In the genomic region with DNA sequence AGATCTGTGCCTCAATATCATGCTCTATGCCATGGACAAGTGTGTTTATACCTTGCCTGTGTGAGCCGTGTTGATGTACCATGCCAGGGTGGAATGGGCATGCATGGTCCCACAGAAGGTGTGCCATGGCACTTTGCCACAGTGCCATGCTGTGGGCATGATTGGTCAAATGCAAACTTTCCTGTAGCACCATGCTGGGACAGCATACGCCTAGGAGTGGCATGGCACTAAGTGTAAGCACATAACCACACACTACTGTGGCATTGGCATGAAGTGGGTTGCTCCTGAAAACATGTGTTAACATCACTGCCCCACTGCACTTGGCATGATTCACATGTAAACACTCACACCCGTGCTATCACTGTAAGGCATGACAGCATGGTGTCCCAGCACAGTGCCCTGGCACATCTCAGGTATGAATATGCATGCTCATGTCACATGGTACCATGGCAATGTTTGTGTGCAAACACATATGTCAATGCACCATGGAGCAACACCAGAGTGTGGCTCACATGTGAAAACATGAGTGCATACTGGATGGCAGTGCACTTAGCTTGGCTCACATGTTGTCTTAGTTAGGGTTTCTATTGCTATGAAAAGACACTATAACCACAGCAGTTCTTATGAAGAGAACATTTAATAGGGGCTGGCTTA, we compare ENCODE assay signal across 15 mouse cellular contexts. TPM values are rescaled to one million over a fixed set of nuclear protein-coding genes. Genes with fewer than 3 reads are reported as not detected.
DNase-seq lines count a peak whose midpoint lies in the region; ATAC-seq lines count a peak whose summit lies in the region.
"Had no signal": no experiment of that assay in that cellular context is flagged by ENCODE, and none has a peak within 500 bp of the region (broad histone marks: within the 10 kb centered on the region; RNA-seq: fewer than 3 reads in every experiment).

No protein-coding gene starts in this region.

- no peak for DNase-seq in forebrain, embryonic 11.5 days (ENCODE audit: low spot score)
- DNase-seq in forebrain, embryonic 10.5 days (ENCODE audit: extremely low spot score, low spot score), result no peak
- DNase-seq in limb, embryonic 10.5 days (ENCODE audit: low spot score), result no peak
- peak; percentile 17 to 26 for DNase-seq in cerebellum, adult 18-20 months
- no peak for DNase-seq in right cerebral cortex, postnatal 25 days
- DNase-seq: B cell, adult 2 months; gastrocnemius, postnatal 10 days; kidney, adult 18-20 months; kidney, postnatal 14 days; lung, adult 2 months; lung, postnatal 4 days had no signal

- WGBS in forebrain, embryonic 11.5 days, result 90% methylated on average over 3 of the region's 3 CpGs
- 92% methylated on average over 3 of the region's 3 CpGs for WGBS in forebrain, embryonic 10.5 days
- WGBS in limb, embryonic 15.5 days, result 85% methylated on average over 3 of the region's 3 CpGs
- 93% methylated on average over 3 of the region's 3 CpGs for WGBS in limb, embryonic 10.5 days
- WGBS in forebrain, embryonic 16.5 days, result 73% methylated on average over 3 of the region's 3 CpGs

- H3K4me3 ChIP-seq in forebrain, embryonic 11.5 days (ENCODE audit: low read depth, low read length), result no peak overlapping the region
- H3K4me3 ChIP-seq in forebrain, embryonic 10.5 days, result no peak overlapping the region
- H3K4me3 ChIP-seq in limb, embryonic 15.5 days, result no peak overlapping the region
- no peak overlapping the region for H3K4me3 ChIP-seq in limb, embryonic 10.5 days
- no peak overlapping the region for H3K4me3 ChIP-seq in forebrain, embryonic 16.5 days (replicated peaks; ENCODE audit: low read length)
- H3K4me3 ChIP-seq: neural tube, embryonic 12.5 days; stomach, embryonic 15.5 days had no signal

- H3K4me1 ChIP-seq in forebrain, embryonic 11.5 days (replicated peaks; ENCODE audit: control insufficient read depth, insufficient read depth, low read length), result 0 out of 2 replicates have a peak, but pooled peaks cover 3% of the 10 kb centered on the region
- H3K4me1 ChIP-seq in forebrain, embryonic 10.5 days, result peaks cover 8% of the 10 kb centered on the region
- H3K4me1 ChIP-seq in limb, embryonic 15.5 days, result no peaks in the 10 kb centered on the region
- no peaks in the 10 kb centered on the region for H3K4me1 ChIP-seq in limb, embryonic 10.5 days
- peaks cover 13% of the 10 kb centered on the region for H3K4me1 ChIP-seq in forebrain, embryonic 16.5 days (replicated peaks; ENCODE audit: control insufficient read depth, insufficient read depth, low read length)
- H3K4me1 ChIP-seq: neural tube, embryonic 12.5 days; stomach, embryonic 15.5 days had no signal

- no peaks in the 10 kb centered on the region for H3K9me3 ChIP-seq in forebrain, embryonic 11.5 days (ENCODE audit: control insufficient read depth, low read length)
- H3K9me3 ChIP-seq in forebrain, embryonic 10.5 days, result no peaks in the 10 kb centered on the region; the same call in 1 of the 2 replicates
- H3K9me3 ChIP-seq in limb, embryonic 15.5 days, result no peaks in the 10 kb centered on the region
- H3K9me3 ChIP-seq in limb, embryonic 10.5 days (replicated peaks), result no peaks in the 10 kb centered on the region
- H3K9me3 ChIP-seq in forebrain, embryonic 16.5 days (ENCODE audit: control insufficient read depth, low read length), result no peaks in the 10 kb centered on the region
- H3K9me3 ChIP-seq: neural tube, embryonic 12.5 days; stomach, embryonic 15.5 days had no signal

- no peaks in the 10 kb centered on the region for H3K36me3 ChIP-seq in forebrain, embryonic 11.5 days (ENCODE audit: control insufficient read depth, insufficient read depth, low read length)
- no peaks in the 10 kb centered on the region for H3K36me3 ChIP-seq in forebrain, embryonic 10.5 days (replicated peaks)
- no peaks in the 10 kb centered on the region for H3K36me3 ChIP-seq in limb, embryonic 15.5 days
- no peaks in the 10 kb centered on the region for H3K36me3 ChIP-seq in limb, embryonic 10.5 days
- no peaks in the 10 kb centered on the region for H3K36me3 ChIP-seq in forebrain, embryonic 16.5 days (ENCODE audit: control insufficient read depth, insufficient read depth)
- H3K36me3 ChIP-seq: neural tube, embryonic 12.5 days; stomach, embryonic 15.5 days had no signal

- no peaks in the 10 kb centered on the region for H3K27me3 ChIP-seq in forebrain, embryonic 11.5 days (ENCODE audit: control insufficient read depth, insufficient read depth, low read length)
- H3K27me3 ChIP-seq in forebrain, embryonic 10.5 days (ENCODE audit: poor library complexity, severe bottlenecking), result no peaks in the 10 kb centered on the region
- no peaks in the 10 kb centered on the region for H3K27me3 ChIP-seq in limb, embryonic 15.5 days
- H3K27me3 ChIP-seq in limb, embryonic 10.5 days (ENCODE audit: low read depth, poor library complexity, severe bottlenecking), result no peaks in the 10 kb centered on the region
- H3K27me3 ChIP-seq in forebrain, embryonic 16.5 days (replicated peaks; ENCODE audit: control insufficient read depth, insufficient read depth, low read length), result no peaks in the 10 kb centered on the region
- H3K27me3 ChIP-seq: neural tube, embryonic 12.5 days; stomach, embryonic 15.5 days had no signal

- 0 out of 2 replicates have a peak, but pooled peaks have one; percentile 18 for ATAC-seq in forebrain, embryonic 11.5 days (replicated peaks; ENCODE audit: low FRiP score)
- 0 out of 2 replicates have a peak, but pooled peaks have one; percentile 52 for ATAC-seq in limb, embryonic 15.5 days (ENCODE audit: insufficient number of reproducible peaks, low FRiP score, low TSS enrichment, low read depth)
- peak; percentile 74 for ATAC-seq in forebrain, embryonic 16.5 days

- no peak overlapping the region for H3K9ac ChIP-seq in forebrain, embryonic 11.5 days (ENCODE audit: low read length)
- no peak overlapping the region for H3K9ac ChIP-seq in limb, embryonic 15.5 days
- no peak overlapping the region for H3K9ac ChIP-seq in forebrain, embryonic 16.5 days (replicated peaks; ENCODE audit: low read depth, low read length)
- H3K9ac ChIP-seq: neural tube, embryonic 12.5 days; stomach, embryonic 15.5 days had no signal

- no peak overlapping the region for H3K27ac ChIP-seq in forebrain, embryonic 11.5 days (ENCODE audit: low read depth, low read length)
- H3K27ac ChIP-seq in forebrain, embryonic 10.5 days, result no peak overlapping the region
- H3K27ac ChIP-seq in limb, embryonic 15.5 days, result no peak overlapping the region
- H3K27ac ChIP-seq in limb, embryonic 10.5 days, result no peak overlapping the region
- H3K27ac ChIP-seq in forebrain, embryonic 16.5 days (ENCODE audit: low read length), result peak overlapping the region; percentile 68
- H3K27ac ChIP-seq: neural tube, embryonic 12.5 days; stomach, embryonic 15.5 days had no signal

- H3K4me2 ChIP-seq in forebrain, embryonic 11.5 days (ENCODE audit: low read depth, low read length, severe bottlenecking), result no peak overlapping the region
- no peak overlapping the region for H3K4me2 ChIP-seq in limb, embryonic 15.5 days
- no peak overlapping the region for H3K4me2 ChIP-seq in forebrain, embryonic 16.5 days (ENCODE audit: low read length)
- H3K4me2 ChIP-seq: neural tube, embryonic 12.5 days; stomach, embryonic 15.5 days had no signal

RNA-seq across cellular contexts. Expression of a gene that starts 24.2 kb away (rescaled TPM):
- 0.33 and 0.43 TPM in 2 replicates for polyA plus RNA-seq in forebrain, embryonic 11.5 days (2014; fragmentation: Nextera tagmentation; extraction: Ambion mirVana)
- polyA plus RNA-seq in forebrain, embryonic 10.5 days (2016; fragmentation: Nextera tagmentation; extraction: Ambion mirVana), result 0.17 and 0.24 TPM in 2 replicates
- polyA plus RNA-seq in limb, embryonic 15.5 days (2015; fragmentation: Nextera tagmentation; extraction: Ambion mirVana), result 0.65 and 0.70 TPM in 2 replicates
- polyA plus RNA-seq in limb, embryonic 10.5 days (2016; fragmentation: Nextera tagmentation; extraction: Ambion mirVana), result 0.20 and 0.29 TPM in 2 replicates
- polyA plus RNA-seq in forebrain, embryonic 16.5 days (2015; fragmentation: Nextera tagmentation; extraction: Ambion mirVana), result 2.2 and 2.7 TPM in 2 replicates

RNA-seq across cellular contexts. Expression of a gene that starts 50.2 kb away (rescaled TPM):
- polyA plus RNA-seq in forebrain, embryonic 11.5 days (2014; fragmentation: Nextera tagmentation; extraction: Ambion mirVana), result 40.9 and 45.2 TPM in 2 replicates
- 33.5 and 36.2 TPM in 2 replicates for polyA plus RNA-seq in forebrain, embryonic 10.5 days (2016; fragmentation: Nextera tagmentation; extraction: Ambion mirVana)
- polyA plus RNA-seq in limb, embryonic 15.5 days (2015; fragmentation: Nextera tagmentation; extraction: Ambion mirVana), result 29.2 and 31.8 TPM in 2 replicates
- polyA plus RNA-seq in limb, embryonic 10.5 days (2016; fragmentation: Nextera tagmentation; extraction: Ambion mirVana), result 30.9 and 38.1 TPM in 2 replicates
- polyA plus RNA-seq in forebrain, embryonic 16.5 days (2015; fragmentation: Nextera tagmentation; extraction: Ambion mirVana), result 36.0 and 39.2 TPM in 2 replicates

Comparison
In these comparisons a context has a peak if more than half of its experiments do, and no peak if none do; other contexts are left out.
1. ATAC-seq: peak in every context shown above with its lines; median percentile 74 in forebrain, embryonic 16.5 days; 52 in limb, embryonic 15.5 days; 18 in forebrain, embryonic 11.5 days.
2. DNase-seq: peak in cerebellum, adult 18-20 months (2 of 2); none in forebrain, embryonic 11.5 days (single experiment), forebrain, embryonic 10.5 days (single experiment), limb, embryonic 10.5 days (single experiment) and right cerebral cortex, postnatal 25 days (single experiment).